Mouse (Mus musculus) liver, embryonic 14.5 days (tissue): ENCODE results near the gene Zbp1.

ENCODE experiments used
- CTCF ChIP-seq: IDR thresholded peaks from 2 replicates; pipeline ENCODE4 v1.5.1; 2016; ENCODE audit warnings: antibody characterized with exemption, low read depth, control low read depth
- EP300 ChIP-seq: IDR thresholded peaks from 2 replicates; pipeline ENCODE4 v1.6.1; 2016; ENCODE audit warnings: antibody characterized with exemption, low read depth

GRCm38 (mm10) chr2:173261497-173261896 lies 42.8 kb upstream of the Zbp1 start:
- TF ChIP-seq EP300 (no peak), CTCF (no peak)
